Mouse (Mus musculus) lung, postnatal 0 days (tissue): ENCODE data around the gene Sumo3.

Source experiments
- CTCF ChIP-seq: IDR thresholded peaks from 2 replicates; pipeline ENCODE4 v1.5.1; 2016; ENCODE audit warnings: antibody characterized with exemption, mild to moderate bottlenecking
- EP300 ChIP-seq: IDR thresholded peaks from 2 replicates; pipeline ENCODE4 v1.6.1; 2016; ENCODE audit warnings: antibody characterized with exemption, mild to moderate bottlenecking, control low read depth

DNA sequence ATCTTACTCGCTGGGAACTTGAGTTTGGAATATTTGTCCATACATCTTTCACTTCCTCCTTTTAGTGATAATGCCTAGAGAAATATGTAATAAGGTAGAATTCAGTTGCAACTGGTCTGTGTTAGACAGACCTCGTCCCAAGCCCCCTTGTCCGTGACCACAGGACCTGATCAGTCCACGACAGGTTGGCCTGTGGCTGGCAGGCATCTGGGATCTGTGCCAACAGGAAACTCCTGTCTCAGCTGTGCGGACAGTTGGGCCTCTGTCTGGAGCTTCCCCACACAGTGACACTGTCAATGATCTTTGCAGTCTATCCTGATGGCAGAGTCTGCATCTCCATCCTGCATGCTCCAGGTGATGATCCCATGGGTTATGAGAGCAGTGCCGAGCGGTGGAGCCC, 37.3 kb downstream of the Sumo3 start:
- TF ChIP-seq EP300 (no peak), CTCF (no peak)
